Mouse (Mus musculus): Measurements from ENCODE around the gene Frmd6. TPM values are rescaled to one million over a fixed set of nuclear protein-coding genes. Genes with fewer than 3 reads are reported as not detected.

Frmd6 gene
- polyA plus RNA-seq, 1 experiment from 2014 or later = 12.5 TPM

- no peak overlapping the region for H3K4me3 ChIP-seq (replicated peaks; ENCODE audit: low read length)
- 91% methylated on average over 7 of the region's 7 CpGs for WGBS
- H3K27me3 ChIP-seq (replicated peaks; ENCODE audit: control insufficient read depth, insufficient read depth, low read length) = no peaks in the 10 kb centered on the region
Measured at GRCm38 (mm10) chr12:70895275-70895674, 70.0 kb downstream of the Frmd6 start.

GRCm38 (mm10) chr12:70896068-70896467 is 70.8 kb downstream of the Frmd6 start:
- Histone ChIP-seq H3K36me3 (ENCODE audit: control insufficient read depth, insufficient read depth) (no peaks in the 10 kb centered on the region; the same call in 1 of the 2 replicates), H3K9ac (replicated peaks; ENCODE audit: low read depth, low read length) (no peak overlapping the region), H3K4me3 (replicated peaks; ENCODE audit: low read length) (no peak overlapping the region), H3K4me2 (ENCODE audit: low read length) (no peak overlapping the region), H3K9me3 (ENCODE audit: control insufficient read depth, low read length) (no peaks in the 10 kb centered on the region), H3K4me1 (replicated peaks; ENCODE audit: control insufficient read depth, insufficient read depth, low read length) (no peaks in the 10 kb centered on the region), H3K27ac (ENCODE audit: low read length) (no peak overlapping the region), H3K27me3 (replicated peaks; ENCODE audit: control insufficient read depth, insufficient read depth, low read length) (no peaks in the 10 kb centered on the region)
- no peak for ATAC-seq
- 87% methylated on average over 10 of the region's 10 CpGs for WGBS

More at GRCm38 (mm10) chr12:70895275-70895674, 70.0 kb downstream of the Frmd6 start:
- no peak overlapping the region for H3K4me2 ChIP-seq (ENCODE audit: low read length)
- H3K27ac ChIP-seq (ENCODE audit: low read length) = no peak overlapping the region
- H3K36me3 ChIP-seq (ENCODE audit: control insufficient read depth, insufficient read depth) = peaks cover 3% of the 10 kb centered on the region
- H3K9me3 ChIP-seq (ENCODE audit: control insufficient read depth, low read length) = no peaks in the 10 kb centered on the region
- no peak for ATAC-seq
- no peaks in the 10 kb centered on the region for H3K4me1 ChIP-seq (replicated peaks; ENCODE audit: control insufficient read depth, insufficient read depth, low read length)
- no peak overlapping the region for H3K9ac ChIP-seq (replicated peaks; ENCODE audit: low read depth, low read length)

- H3K27ac ChIP-seq (ENCODE audit: low read length) = no peak overlapping the region
- WGBS = 71% methylated on average over 8 of the region's 8 CpGs
- H3K4me2 ChIP-seq (ENCODE audit: low read length) = no peak overlapping the region
- H3K9me3 ChIP-seq (ENCODE audit: control insufficient read depth, low read length) = no peaks in the 10 kb centered on the region
- ATAC-seq = no peak
- H3K4me3 ChIP-seq (replicated peaks; ENCODE audit: low read length) = no peak overlapping the region
- H3K36me3 ChIP-seq (ENCODE audit: control insufficient read depth, insufficient read depth) = no peaks in the 10 kb centered on the region
- H3K27me3 ChIP-seq (replicated peaks; ENCODE audit: control insufficient read depth, insufficient read depth, low read length) = no peaks in the 10 kb centered on the region
- H3K4me1 ChIP-seq (replicated peaks; ENCODE audit: control insufficient read depth, insufficient read depth, low read length) = no peaks in the 10 kb centered on the region
- H3K9ac ChIP-seq (replicated peaks; ENCODE audit: low read depth, low read length) = no peak overlapping the region
Measured at GRCm38 (mm10) chr12:70897434-70897833, 72.1 kb downstream of the Frmd6 start.

GRCm38 (mm10) chr12:70898450-70898849 is 73.1 kb downstream of the Frmd6 start:
- H3K36me3 ChIP-seq (ENCODE audit: control insufficient read depth, insufficient read depth) = peaks cover under 1% of the 10 kb centered on the region; the same call in 1 of the 2 replicates
- H3K27ac ChIP-seq (ENCODE audit: low read length) = no peak overlapping the region
- H3K4me1 ChIP-seq (replicated peaks; ENCODE audit: control insufficient read depth, insufficient read depth, low read length) = no peaks in the 10 kb centered on the region
- H3K9me3 ChIP-seq (ENCODE audit: control insufficient read depth, low read length) = no peaks in the 10 kb centered on the region
- WGBS = 85% methylated on average over 8 of the region's 8 CpGs
- no peak overlapping the region for H3K4me2 ChIP-seq (ENCODE audit: low read length)
- H3K9ac ChIP-seq (replicated peaks; ENCODE audit: low read depth, low read length) = no peak overlapping the region
- no peak overlapping the region for H3K4me3 ChIP-seq (replicated peaks; ENCODE audit: low read length)
- H3K27me3 ChIP-seq (replicated peaks; ENCODE audit: control insufficient read depth, insufficient read depth, low read length) = no peaks in the 10 kb centered on the region
- ATAC-seq = no peak

- Histone ChIP-seq H3K4me2 (ENCODE audit: low read length) (no peak overlapping the region), H3K36me3 (ENCODE audit: control insufficient read depth, insufficient read depth) (peaks cover 3% of the 10 kb centered on the region; the same call in 1 of the 2 replicates), H3K9me3 (ENCODE audit: control insufficient read depth, low read length) (no peaks in the 10 kb centered on the region), H3K9ac (replicated peaks; ENCODE audit: low read depth, low read length) (no peak overlapping the region), H3K27ac (ENCODE audit: low read length) (no peak overlapping the region), H3K4me1 (replicated peaks; ENCODE audit: control insufficient read depth, insufficient read depth, low read length) (no peaks in the 10 kb centered on the region), H3K4me3 (replicated peaks; ENCODE audit: low read length) (no peak overlapping the region), H3K27me3 (replicated peaks; ENCODE audit: control insufficient read depth, insufficient read depth, low read length) (no peaks in the 10 kb centered on the region)
- no peak for ATAC-seq
- WGBS = 96% methylated on average over 10 of the region's 10 CpGs
Measured at GRCm38 (mm10) chr12:70904471-70904870, 79.2 kb downstream of the Frmd6 start.

GRCm38 (mm10) chr12:70906867-70907266 is 81.6 kb downstream of the Frmd6 start:
- Histone ChIP-seq H3K9me3 (ENCODE audit: control insufficient read depth, low read length) (no peaks in the 10 kb centered on the region), H3K9ac (replicated peaks; ENCODE audit: low read depth, low read length) (no peak overlapping the region)
- no peak for ATAC-seq

GRCm38 (mm10) chr12:70907651-70908050 is 82.3 kb downstream of the Frmd6 start:
- Histone ChIP-seq H3K27ac (ENCODE audit: low read length) (no peak overlapping the region), H3K9me3 (ENCODE audit: control insufficient read depth, low read length) (no peaks in the 10 kb centered on the region), H3K36me3 (ENCODE audit: control insufficient read depth, insufficient read depth) (peaks cover 3% of the 10 kb centered on the region; the same call in 1 of the 2 replicates), H3K9ac (replicated peaks; ENCODE audit: low read depth, low read length) (no peak overlapping the region), H3K27me3 (replicated peaks; ENCODE audit: control insufficient read depth, insufficient read depth, low read length) (no peaks in the 10 kb centered on the region), H3K4me2 (ENCODE audit: low read length) (no peak overlapping the region), H3K4me3 (replicated peaks; ENCODE audit: low read length) (no peak overlapping the region), H3K4me1 (replicated peaks; ENCODE audit: control insufficient read depth, insufficient read depth, low read length) (no peaks in the 10 kb centered on the region; the same call in 1 of the 2 replicates)
- ATAC-seq = no peak
- 83% methylated on average over 11 of the region's 11 CpGs for WGBS

More at GRCm38 (mm10) chr12:70906867-70907266, 81.6 kb downstream of the Frmd6 start:
- Histone ChIP-seq H3K36me3 (ENCODE audit: control insufficient read depth, insufficient read depth) (peaks cover 3% of the 10 kb centered on the region; the same call in 1 of the 2 replicates), H3K27ac (ENCODE audit: low read length) (no peak overlapping the region), H3K4me1 (replicated peaks; ENCODE audit: control insufficient read depth, insufficient read depth, low read length) (no peaks in the 10 kb centered on the region; the same call in 1 of the 2 replicates), H3K4me3 (replicated peaks; ENCODE audit: low read length) (no peak overlapping the region), H3K4me2 (ENCODE audit: low read length) (no peak overlapping the region), H3K27me3 (replicated peaks; ENCODE audit: control insufficient read depth, insufficient read depth, low read length) (no peaks in the 10 kb centered on the region)
- WGBS = 94% methylated on average over 9 of the region's 9 CpGs

- no peak overlapping the region for H3K9ac ChIP-seq (replicated peaks; ENCODE audit: low read depth, low read length)
- no peak overlapping the region for H3K4me2 ChIP-seq (ENCODE audit: low read length)
- no peak overlapping the region for H3K4me3 ChIP-seq (replicated peaks; ENCODE audit: low read length)
- H3K9me3 ChIP-seq (ENCODE audit: control insufficient read depth, low read length) = no peaks in the 10 kb centered on the region
- no peaks in the 10 kb centered on the region for H3K27me3 ChIP-seq (replicated peaks; ENCODE audit: control insufficient read depth, insufficient read depth, low read length)
- no peaks in the 10 kb centered on the region; the same call in 1 of the 2 replicates for H3K4me1 ChIP-seq (replicated peaks; ENCODE audit: control insufficient read depth, insufficient read depth, low read length)
- WGBS = 68% methylated on average over 4 of the region's 4 CpGs
- peaks cover 3% of the 10 kb centered on the region; the same call in 1 of the 2 replicates for H3K36me3 ChIP-seq (ENCODE audit: control insufficient read depth, insufficient read depth)
- H3K27ac ChIP-seq (ENCODE audit: low read length) = no peak overlapping the region
- ATAC-seq = no peak
Measured at GRCm38 (mm10) chr12:70908076-70908475, 82.8 kb downstream of the Frmd6 start.

GRCm38 (mm10) chr12:70910241-70910720 is 85.0 kb downstream of the Frmd6 start:
- no peak overlapping the region for H3K27ac ChIP-seq (ENCODE audit: low read length)
- H3K4me2 ChIP-seq (ENCODE audit: low read length) = no peak overlapping the region
- H3K4me3 ChIP-seq (replicated peaks; ENCODE audit: low read length) = no peak overlapping the region
- H3K36me3 ChIP-seq (ENCODE audit: control insufficient read depth, insufficient read depth) = no peaks in the 10 kb centered on the region
- no peak overlapping the region for H3K9ac ChIP-seq (replicated peaks; ENCODE audit: low read depth, low read length)
- WGBS = 8% methylated on average over 9 of the region's 9 CpGs
- peak; percentile 52 for ATAC-seq
- no peaks in the 10 kb centered on the region for H3K27me3 ChIP-seq (replicated peaks; ENCODE audit: control insufficient read depth, insufficient read depth, low read length)
- no peaks in the 10 kb centered on the region; the same call in 1 of the 2 replicates for H3K4me1 ChIP-seq (replicated peaks; ENCODE audit: control insufficient read depth, insufficient read depth, low read length)
- H3K9me3 ChIP-seq (ENCODE audit: control insufficient read depth, low read length) = no peaks in the 10 kb centered on the region

GRCm38 (mm10) chr12:70911029-70911428 is 85.7 kb downstream of the Frmd6 start:
- H3K36me3 ChIP-seq (ENCODE audit: control insufficient read depth, insufficient read depth) = no peaks in the 10 kb centered on the region
- no peak overlapping the region for H3K4me2 ChIP-seq (ENCODE audit: low read length)
- H3K27ac ChIP-seq (ENCODE audit: low read length) = no peak overlapping the region
- H3K27me3 ChIP-seq (replicated peaks; ENCODE audit: control insufficient read depth, insufficient read depth, low read length) = no peaks in the 10 kb centered on the region
- H3K9ac ChIP-seq (replicated peaks; ENCODE audit: low read depth, low read length) = no peak overlapping the region
- H3K9me3 ChIP-seq (ENCODE audit: control insufficient read depth, low read length) = no peaks in the 10 kb centered on the region
- H3K4me3 ChIP-seq (replicated peaks; ENCODE audit: low read length) = no peak overlapping the region
- peak; percentile 67 for ATAC-seq
- H3K4me1 ChIP-seq (replicated peaks; ENCODE audit: control insufficient read depth, insufficient read depth, low read length) = no peaks in the 10 kb centered on the region; the same call in 1 of the 2 replicates
- WGBS = 10% methylated on average over 5 of the region's 5 CpGs

All from forebrain, embryonic 16.5 days (tissue).